Mouse (Mus musculus): ENCODE measurements at regions not wholly inside any gene's neighbourhood (a gene's known extent, or its start where the extent isn't known, plus 50 kb on each side); places are given as distances from the start of the nearest gene placed in this dataset.

DNA sequence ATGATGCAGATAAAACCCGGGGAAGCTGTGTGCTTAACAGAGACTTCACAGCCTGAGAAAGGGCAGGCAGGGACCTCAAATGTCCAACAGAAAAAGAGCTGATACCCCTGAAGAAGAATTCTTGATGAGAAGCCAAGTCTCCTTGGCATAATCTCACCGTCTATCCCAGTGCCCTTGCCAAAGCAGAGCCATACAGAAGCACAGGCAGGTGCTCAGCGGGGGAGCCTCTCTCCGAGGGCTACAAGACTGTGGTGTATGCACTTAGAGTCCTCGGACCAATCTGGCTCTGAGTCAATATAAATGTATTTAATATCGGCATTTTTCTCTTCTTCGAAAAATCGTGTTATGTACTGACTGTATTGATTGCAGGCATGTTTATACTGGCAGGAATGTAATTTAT is 186.3 kb downstream of the Cbln1 start:
- no peak for TF ChIP-seq CTCF (IDR thresholded peaks at IDR 0.05; ENCODE audit: borderline replicate concordance, insufficient read depth, low read length)
- no peak for TF ChIP-seq POLR2A (IDR thresholded peaks at IDR 0.05; ENCODE audit: low read depth, low read length)

Data from embryonic fibroblast, embryonic 13.5 days (primary cell).